ENCODE assay signal across 8 mouse cellular contexts in genomic region chr1:187652445-187652844, GRCm38 (mm10). TPM values are rescaled to one million over a fixed set of nuclear protein-coding genes. Genes with fewer than 3 reads are reported as not detected.
DNase-seq lines count a peak whose midpoint lies in the region; ATAC-seq and TF ChIP-seq lines count a peak whose summit lies in the region.

No protein-coding gene starts in this region.

- no peaks in the 10 kb centered on the region for H3K9me3 ChIP-seq in heart, embryonic 12.5 days (replicated peaks)
- no peaks in the 10 kb centered on the region for H3K9me3 ChIP-seq in limb, embryonic 10.5 days (replicated peaks)

- H3K27me3 ChIP-seq in heart, embryonic 12.5 days (replicated peaks), result no peaks in the 10 kb centered on the region
- peaks cover 9% of the 10 kb centered on the region; the same call in 1 of the 2 replicates for H3K27me3 ChIP-seq in limb, embryonic 10.5 days (ENCODE audit: low read depth, poor library complexity, severe bottlenecking)

- 6% methylated on average over 7 of the region's 7 CpGs for WGBS in heart, embryonic 12.5 days
- 6% methylated on average over 7 of the region's 7 CpGs for WGBS in limb, embryonic 10.5 days
- WGBS in olfactory bulb, adult 2 months, result 22% methylated on average over 7 of the region's 7 CpGs

- peak; percentile 8 for DNase-seq in right cerebral cortex, postnatal 14 days
- DNase-seq in right cerebral cortex, adult 18-20 months, result no peak
- DNase-seq in limb, embryonic 10.5 days (ENCODE audit: low spot score), result no peak
- no peak for DNase-seq in thymus, postnatal 14 days
- no peak for DNase-seq in adipocyte (ENCODE audit: low spot score)

- peak; percentile 12; the same call in 1 of the 2 replicates for ATAC-seq in heart, embryonic 12.5 days (ENCODE audit: insufficient number of reproducible peaks, low FRiP score)
- ATAC-seq in monocyte, adult 5-6 weeks (replicated peaks; ENCODE audit: insufficient number of reproducible peaks, low FRiP score, low TSS enrichment, poor library complexity, severe bottlenecking), result no peak

- peak overlapping the region; percentile 84 for H3K4me3 ChIP-seq in heart, embryonic 12.5 days
- peak overlapping the region; percentile 71 for H3K4me3 ChIP-seq in limb, embryonic 10.5 days
- H3K4me3 ChIP-seq in olfactory bulb, adult 2 months (ENCODE audit: insufficient read depth, low read depth, low read length), result peak overlapping the region; percentile 89

- H3K9ac ChIP-seq in heart, embryonic 12.5 days, result peak overlapping the region; percentile 95

- H3K36me3 ChIP-seq in heart, embryonic 12.5 days, result no peaks in the 10 kb centered on the region
- no peaks in the 10 kb centered on the region for H3K36me3 ChIP-seq in limb, embryonic 10.5 days

- peak overlapping the region; percentile 87 for H3K4me2 ChIP-seq in heart, embryonic 12.5 days

- H3K27ac ChIP-seq in heart, embryonic 12.5 days (ENCODE audit: poor library complexity, severe bottlenecking), result peak overlapping the region; percentile 96
- no peak overlapping the region for H3K27ac ChIP-seq in limb, embryonic 10.5 days
- H3K27ac ChIP-seq in olfactory bulb, adult 2 months (ENCODE audit: insufficient read depth, low read depth, low read length), result no peak overlapping the region

- no peak for TF ChIP-seq CTCF in olfactory bulb, adult 2 months (IDR thresholded peaks at IDR 0.05; ENCODE audit: insufficient read depth, low read depth, low read length)

- no peak for TF ChIP-seq POLR2A in olfactory bulb, adult 2 months (IDR thresholded peaks at IDR 0.05; ENCODE audit: insufficient read depth, low read depth, low read length)

- H3K4me1 ChIP-seq in heart, embryonic 12.5 days (replicated peaks), result peaks cover 39% of the 10 kb centered on the region
- peaks cover 24% of the 10 kb centered on the region for H3K4me1 ChIP-seq in limb, embryonic 10.5 days
- peaks cover 11% of the 10 kb centered on the region for H3K4me1 ChIP-seq in olfactory bulb, adult 2 months (ENCODE audit: control insufficient read depth, insufficient read depth, low read length)

RNA-seq across cellular contexts. Expression of gene Esrrg, which starts 43.9 kb away (rescaled TPM):
- 33.3 and 39.3 TPM in 2 replicates for polyA plus RNA-seq in heart, embryonic 12.5 days (2016; fragmentation: Nextera tagmentation; extraction: Ambion mirVana)
- polyA plus RNA-seq in limb, embryonic 10.5 days (2016; fragmentation: Nextera tagmentation; extraction: Ambion mirVana), result 2.2 and 2.9 TPM in 2 replicates
- polyA plus RNA-seq in olfactory bulb, adult 2 months (2012; ENCODE audit: insufficient read depth, insufficient read length, low replicate concordance, missing spikeins), result not detected in 2 replicates
- total RNA-seq in monocyte, adult 5-6 weeks (2017), result not detected in 3 replicates
